Mouse (Mus musculus) liver, embryonic 15.5 days (tissue): ENCODE data around the gene Serpina3f. TPM values are rescaled to one million over a fixed set of nuclear protein-coding genes. Genes with fewer than 3 reads are reported as not detected.

Experiments used
- ATAC-seq: fragments of 200-750 bp; cut with Nextera tagmentation; 2 replicates; pipeline ENCODE4 v1.8.0; 2017; ENCODE audit warnings: moderate number of reproducible peaks, mild to moderate bottlenecking, moderate library complexity; ENCODE audit not compliant: insufficient read depth
- H3K27ac ChIP-seq: fragments of 300-500 bp; sonication (generic); replicated peaks from 2 replicates; pipeline ENCODE4 v1.5.1; 2015; ENCODE audit warnings: mild to moderate bottlenecking, inconsistent platforms
- H3K27me3 ChIP-seq: fragments of 300-500 bp; sonication (generic); 2 replicates; pipeline ENCODE4 v1.6.1; 2015; ENCODE audit warnings: mild to moderate bottlenecking, inconsistent platforms
- H3K36me3 ChIP-seq: fragments of 300-500 bp; sonication (generic); replicated peaks from 2 replicates; pipeline ENCODE4 v1.6.1; 2015; ENCODE audit warnings: moderate library complexity, mild to moderate bottlenecking, inconsistent platforms
- H3K4me1 ChIP-seq: fragments of 300-500 bp; sonication (generic); replicated peaks from 2 replicates; pipeline ENCODE4 v1.6.1; 2015; ENCODE audit warnings: inconsistent platforms
- H3K4me2 ChIP-seq: fragments of 300-500 bp; sonication (generic); 2 replicates; pipeline ENCODE4 v1.6.1; 2015; ENCODE audit warnings: moderate library complexity, mild to moderate bottlenecking, inconsistent platforms
- H3K4me3 ChIP-seq: fragments of 300-500 bp; sonication (generic); replicated peaks from 2 replicates; pipeline ENCODE4 v1.5.1; 2015; ENCODE audit warnings: mild to moderate bottlenecking, inconsistent platforms
- H3K9ac ChIP-seq: fragments of 300-500 bp; sonication (generic); 2 replicates; pipeline ENCODE4 v1.6.1; 2015; ENCODE audit warnings: moderate library complexity, mild to moderate bottlenecking, inconsistent platforms
- H3K9me3 ChIP-seq: fragments of 300-500 bp; sonication (generic); replicated peaks from 2 replicates; pipeline ENCODE4 v1.6.1; 2016; ENCODE audit warnings: inconsistent platforms
- WGBS: fragments of 180-500 bp; shearing (Covaris S2); methylation state at CpG from one replicate; pipeline ENCODE4 v1.1.7; 2015; ENCODE audit warnings: mixed read lengths; ENCODE audit not compliant: insufficient replicate concordance; 5-methylcytosine and 5-hydroxymethylcytosine counted together
- polyA plus RNA-seq: library from polyadenylated mRNA; unstranded; fragments of >200 nt; fragmentation: Nextera tagmentation; extraction: Ambion mirVana; gene quantifications from 2 replicates; pipeline ENCODE4 v1.2.1, GENCODE M21; 2015

Serpina3f gene
- polyA plus RNA-seq, 1 experiment from 2014 or later, result 0.29 TPM

DNA sequence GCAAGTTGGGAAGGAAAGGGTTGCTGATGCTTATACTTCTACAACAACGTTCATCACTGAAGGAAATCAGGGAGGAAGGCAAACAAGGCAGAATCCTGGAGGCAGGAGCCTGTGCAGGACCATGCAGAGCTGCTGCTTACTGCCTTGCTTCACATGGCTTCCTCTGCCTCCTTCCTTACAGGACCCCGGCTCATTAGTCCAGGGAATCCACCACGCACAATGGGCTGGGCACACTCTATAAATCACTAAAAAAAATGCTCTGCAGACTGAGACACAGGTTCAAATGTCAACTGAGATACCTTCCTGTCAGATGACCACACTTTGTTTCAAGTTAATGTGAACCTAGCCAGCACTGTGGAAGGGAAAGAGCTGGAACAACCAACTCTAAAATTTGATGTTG lies 46.7 kb downstream of the Serpina3f start:
- 26% methylated on average over 3 of the region's 3 CpGs for WGBS
- no peak overlapping the region for H3K27ac ChIP-seq

DNA sequence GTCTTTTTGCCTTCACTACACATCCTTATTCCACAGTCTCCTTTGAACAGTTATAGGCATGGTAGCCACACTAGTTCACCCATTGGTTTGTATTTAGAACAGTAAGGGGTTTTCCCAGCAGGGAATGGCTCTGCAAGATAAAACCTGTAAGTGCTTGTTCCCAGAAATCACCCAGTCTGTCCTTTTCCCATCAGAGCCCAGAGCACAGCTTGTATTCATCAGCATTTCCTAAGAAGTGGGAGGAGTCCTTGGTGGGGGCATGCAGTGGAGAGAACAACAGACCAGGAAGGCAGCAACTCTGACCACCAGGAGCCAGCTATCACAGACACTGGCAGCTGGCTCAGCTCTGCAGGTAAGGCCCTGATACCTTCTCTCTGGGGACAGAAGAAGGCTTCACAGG lies 48.5 kb downstream of the Serpina3f start, which contains the start of gene Serpina3i:
TSS of gene Serpina3i (plus strand) at position 260 of the 400 bp plus-strand sequence.
- Histone ChIP-seq H3K4me1 (no peaks in the 10 kb centered on the region), H3K4me3 (no peak within 1 kb of the TSS), H3K36me3 (no peaks in the 10 kb centered on the region), H3K9me3 (no peaks in the 10 kb centered on the region), H3K27ac (no peak within 1 kb of the TSS), H3K4me2 (no peak within 1 kb of the TSS), H3K27me3 (no peaks in the 10 kb centered on the region), H3K9ac (no peak within 1 kb of the TSS)
- no peak for ATAC-seq

More for the DNA sequence above, 46.7 kb downstream of the Serpina3f start:
- Histone ChIP-seq H3K36me3 (no peaks in the 10 kb centered on the region), H3K4me1 (no peaks in the 10 kb centered on the region), H3K27me3 (no peaks in the 10 kb centered on the region), H3K4me3 (no peak overlapping the region), H3K9ac (no peak overlapping the region), H3K9me3 (no peaks in the 10 kb centered on the region), H3K4me2 (no peak overlapping the region)
- no peak for ATAC-seq

- Histone ChIP-seq H3K9ac (no peak overlapping the region), H3K27me3 (no peaks in the 10 kb centered on the region), H3K4me1 (no peaks in the 10 kb centered on the region), H3K27ac (no peak overlapping the region), H3K9me3 (no peaks in the 10 kb centered on the region), H3K4me2 (no peak overlapping the region), H3K36me3 (no peaks in the 10 kb centered on the region), H3K4me3 (no peak overlapping the region)
- 39% methylated on average over 3 of the region's 3 CpGs for WGBS
- no peak for ATAC-seq
Observed at GRCm38 (mm10) chr12:104266374-104266773, 52.0 kb downstream of the Serpina3f start.

Other genes starting within 250 kb of the Serpina3f start
- 17.1 and 23.8 TPM in 2 replicates for gene Serpina11, start 224.6 kb upstream of the Serpina3f start, polyA plus RNA-seq
- not detected in 2 replicates for gene Serpina9, start 200.8 kb upstream of the Serpina3f start, polyA plus RNA-seq
- gene Serpina12, start 170.1 kb upstream of the Serpina3f start, polyA plus RNA-seq, result 0.05 and 0.08 TPM in 2 replicates
- 0.08 and 0.23 TPM in 2 replicates for gene Serpina5, start 113.4 kb upstream of the Serpina3f start, polyA plus RNA-seq
- gene Serpina3a, start 101.8 kb upstream of the Serpina3f start, polyA plus RNA-seq, result 0.09 TPM in 1 of 2 replicates, not detected in the other
- 0.13 and 0.24 TPM in 2 replicates for gene Serpina3b, start 86.5 kb upstream of the Serpina3f start, polyA plus RNA-seq
- not detected in 2 replicates for gene Serpina3c, start 60.7 kb upstream of the Serpina3f start, polyA plus RNA-seq
- gene Serpina3g, start 21.7 kb downstream of the Serpina3f start, polyA plus RNA-seq, result 2.2 and 2.3 TPM in 2 replicates
- 0.14 and 0.17 TPM in 2 replicates for gene Serpina3i, start 48.6 kb downstream of the Serpina3f start, polyA plus RNA-seq
- not detected in 2 replicates for gene Serpina3j, start 100.0 kb downstream of the Serpina3f start, polyA plus RNA-seq
- gene Serpina3k, start 123.9 kb downstream of the Serpina3f start, polyA plus RNA-seq, result not detected in 2 replicates
- gene Serpina3m, start 123.9 kb downstream of the Serpina3f start, polyA plus RNA-seq, result 0.24 TPM in 1 of 2 replicates, not detected in the other
- gene Serpina3n, start 192.2 kb downstream of the Serpina3f start, polyA plus RNA-seq, result 1.0 and 2.6 TPM in 2 replicates